Mouse (Mus musculus): Measurements from ENCODE around the gene Ap2a2.

Ap2a2 gene

GRCm38 (mm10) chr7:141561682-141562391 is at the start of gene Ap2a2:
Gene Ap2a2 (plus strand): TSS chr7:141562173.
- DNase-seq (ENCODE audit: low read depth, low spot score) = peak; percentile 86

GRCm38 (mm10) chr7:141517638-141518037 is 44.3 kb upstream of the Ap2a2 start:
- DNase-seq (ENCODE audit: low read depth, low spot score) = no peak

DNA sequence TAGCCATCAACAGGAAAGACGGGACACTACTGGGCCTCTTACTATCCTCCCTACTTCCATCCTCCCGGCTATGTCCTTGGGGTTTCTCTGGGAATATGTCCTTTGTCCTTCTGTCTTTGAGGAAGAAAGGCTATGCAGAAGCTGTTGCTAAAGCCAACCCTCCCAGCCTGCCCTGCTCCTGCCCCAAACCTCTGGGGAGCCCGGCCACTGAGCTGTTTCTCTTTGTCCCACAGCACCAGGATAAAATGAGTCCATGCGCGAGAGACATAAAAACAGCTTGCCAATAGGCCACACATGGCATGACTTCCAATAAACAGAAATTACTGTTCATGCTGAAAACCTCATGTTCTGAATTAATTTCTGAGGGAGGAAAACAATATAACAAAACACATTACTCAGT is 43.7 kb upstream of the Ap2a2 start:
- no peak for DNase-seq (ENCODE audit: low read depth, low spot score)

DNA sequence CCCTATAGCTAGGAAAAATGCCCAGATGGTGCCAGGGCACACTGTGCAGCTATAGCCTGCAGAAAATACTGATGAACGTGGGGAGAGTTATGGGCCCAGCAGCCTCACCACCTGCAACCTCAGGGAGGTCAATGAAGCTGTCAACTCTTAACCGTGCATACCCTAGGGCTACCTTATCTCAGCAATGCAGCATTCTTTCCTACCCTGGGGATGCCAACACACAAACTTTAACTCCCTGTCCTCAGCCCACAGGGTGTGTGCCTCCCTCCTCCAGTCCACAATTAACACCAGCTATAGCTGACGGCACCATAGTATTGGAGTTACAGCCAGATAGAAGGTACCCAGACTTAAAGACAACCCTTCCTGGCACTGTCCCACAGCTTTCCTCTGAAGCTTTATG is 43.0 kb upstream of the Ap2a2 start:
- no peak for DNase-seq (ENCODE audit: low read depth, low spot score)

DNA sequence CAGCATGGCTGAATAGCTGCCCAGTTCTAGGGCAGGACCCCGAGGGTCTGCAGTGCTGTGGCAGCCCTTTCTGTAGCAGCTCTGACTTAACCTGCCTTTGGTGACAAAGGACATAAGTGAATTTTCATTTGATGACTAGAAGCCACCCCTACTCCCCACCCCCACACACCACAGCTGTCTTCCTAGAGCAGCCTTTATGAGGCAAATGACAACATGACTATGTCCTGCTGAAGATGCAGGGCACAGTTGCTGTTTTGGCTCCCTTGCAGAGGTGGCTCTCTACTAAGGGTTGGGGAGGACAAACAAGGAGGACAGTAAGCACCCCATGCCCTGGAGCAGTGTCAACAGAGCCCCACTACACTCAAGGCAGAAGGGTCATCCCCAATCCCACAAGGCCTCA is 42.2 kb upstream of the Ap2a2 start:
- DNase-seq (ENCODE audit: low read depth, low spot score) = no peak

DNA sequence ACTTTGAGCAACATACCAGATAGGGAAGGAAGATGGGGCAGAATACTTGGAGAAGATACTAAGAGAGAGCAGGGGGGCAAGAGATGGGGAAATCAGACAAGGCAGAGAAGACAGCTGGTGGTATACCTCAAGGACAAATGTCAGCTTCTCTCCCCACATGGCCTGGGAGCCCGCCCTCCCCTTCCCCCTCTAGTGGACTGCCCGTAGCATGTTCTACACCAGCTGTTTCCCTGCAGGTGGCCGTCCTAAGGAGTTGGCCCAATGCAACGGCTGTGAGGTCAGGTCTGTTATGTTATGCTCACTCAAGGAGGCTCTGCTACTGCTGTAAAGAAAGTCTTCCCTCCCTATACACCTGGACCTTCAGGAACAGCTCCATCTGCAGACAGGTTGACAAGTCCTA is 39.0 kb upstream of the Ap2a2 start:
- DNase-seq (ENCODE audit: low read depth, low spot score) = no peak

DNA sequence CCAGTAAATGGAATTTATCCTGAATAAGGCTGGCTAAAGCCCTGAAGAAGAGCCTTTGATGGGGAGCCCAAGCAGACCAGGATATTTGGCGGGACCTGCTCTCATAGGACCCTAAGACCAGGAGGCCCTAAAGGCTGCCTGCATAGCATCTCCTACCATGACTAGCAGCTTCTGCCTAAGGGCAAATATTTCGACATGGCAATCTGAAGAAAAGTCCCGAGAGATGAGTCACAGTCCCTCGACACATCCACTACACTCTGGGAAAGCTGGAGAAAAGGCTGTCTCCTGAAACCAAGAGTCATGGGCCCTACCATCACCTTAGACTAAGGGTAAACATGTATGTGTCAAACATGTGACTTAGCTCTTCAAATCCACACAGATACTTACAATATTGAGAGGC is 37.7 kb upstream of the Ap2a2 start:
- no peak for DNase-seq (ENCODE audit: low read depth, low spot score)

- peak; percentile 39 for DNase-seq (ENCODE audit: low read depth, low spot score)
Observed at GRCm38 (mm10) chr7:141524760-141525579, 37.0 kb upstream of the Ap2a2 start.

DNA sequence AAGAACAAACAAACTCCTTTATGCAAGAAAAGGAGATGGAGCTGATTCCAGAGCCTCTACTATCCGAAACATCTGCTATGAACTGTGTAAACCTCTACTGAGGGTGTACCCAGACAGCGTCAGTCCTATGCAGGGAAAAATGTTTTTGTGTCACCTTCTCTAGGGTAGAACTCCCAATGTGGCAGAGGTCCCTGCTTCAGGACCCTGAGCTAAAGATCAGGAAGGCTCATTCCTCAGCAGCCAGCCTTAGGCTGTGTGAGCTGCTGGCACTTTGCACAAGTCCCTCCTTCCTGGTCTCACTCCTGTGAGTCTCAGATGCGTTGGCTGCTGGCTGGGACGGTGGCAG is 36.4 kb upstream of the Ap2a2 start:
- DNase-seq (ENCODE audit: low read depth, low spot score) = no peak

GRCm38 (mm10) chr7:141535570-141535969 is 26.4 kb upstream of the Ap2a2 start:
- DNase-seq (ENCODE audit: low read depth, low spot score) = no peak

DNA sequence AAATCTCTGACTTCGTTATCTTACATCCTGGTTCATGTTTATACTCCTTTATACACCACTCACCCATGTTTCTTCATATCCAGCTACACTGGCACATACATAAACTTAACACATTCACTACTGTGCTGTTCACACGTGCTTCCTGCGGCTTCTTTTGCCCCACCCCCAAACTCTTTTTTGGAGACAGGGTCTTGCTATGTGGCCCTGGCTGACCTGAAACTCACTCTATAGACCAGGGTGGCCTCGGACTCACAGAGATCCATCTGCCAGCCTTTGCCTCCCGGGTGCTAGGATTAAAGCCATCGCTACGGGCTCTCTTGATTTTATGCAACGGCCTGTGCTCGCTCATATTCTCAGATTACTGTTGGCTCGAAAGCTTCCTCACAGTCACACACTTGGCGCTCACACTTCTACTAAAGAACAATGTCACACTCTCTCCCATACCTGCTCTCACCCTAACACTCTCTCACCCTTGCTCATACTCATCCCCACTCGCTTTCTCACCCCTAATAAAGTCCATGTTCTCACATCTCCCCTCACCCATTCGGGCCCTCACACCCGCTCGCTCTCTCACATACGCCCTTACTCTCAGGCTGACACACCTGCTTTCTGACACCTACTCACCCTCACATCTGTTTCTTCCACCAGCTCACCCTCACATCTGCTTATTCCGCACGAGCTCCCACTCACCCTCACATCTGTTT is 23.0 kb upstream of the Ap2a2 start:
- DNase-seq (ENCODE audit: low read depth, low spot score) = no peak

DNA sequence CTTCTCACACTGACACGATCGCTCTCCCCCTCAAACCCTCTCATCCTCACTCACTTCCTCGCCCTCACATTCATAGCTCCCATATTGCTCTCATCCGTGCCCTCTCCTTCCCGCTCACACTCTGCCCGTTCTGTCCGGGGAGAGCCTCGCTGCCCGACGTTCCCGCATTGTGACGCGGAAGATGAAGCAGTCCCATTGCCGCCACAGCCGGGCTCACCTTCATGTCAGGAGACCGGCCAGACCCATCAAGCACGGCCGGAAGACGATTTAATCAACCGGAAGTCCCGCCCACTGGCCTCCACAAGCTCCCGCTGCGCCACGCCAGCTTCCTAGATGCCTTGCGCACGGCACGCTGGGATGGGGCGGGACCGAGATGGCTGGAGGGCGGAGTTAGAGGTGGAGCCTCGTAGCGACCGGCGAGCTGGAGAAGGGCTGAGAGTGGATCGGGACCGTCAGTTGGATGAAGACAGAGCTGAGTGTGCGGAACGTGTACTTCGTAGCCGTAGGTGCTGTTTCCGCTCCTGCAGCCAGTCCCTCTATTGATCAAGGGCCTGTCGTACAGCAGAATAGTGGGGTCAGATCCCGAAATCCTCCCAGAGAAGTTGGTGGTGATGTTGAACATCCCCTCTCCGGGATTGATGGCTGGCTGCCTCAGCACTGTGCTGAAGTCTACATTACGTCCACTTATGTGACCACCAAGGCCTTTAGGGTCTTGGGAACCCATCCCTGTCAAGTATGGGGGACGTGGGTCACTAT is 22.2 kb upstream of the Ap2a2 start, which contains the start of gene Chid1:
Chid1 (minus strand) TSS at position 302 of the 756 bp plus-strand sequence.
- peak; percentile 95 for DNase-seq (ENCODE audit: low read depth, low spot score)

GRCm38 (mm10) chr7:141540312-141541081 is 21.5 kb upstream of the Ap2a2 start:
- no peak for DNase-seq (ENCODE audit: low read depth, low spot score)

DNA sequence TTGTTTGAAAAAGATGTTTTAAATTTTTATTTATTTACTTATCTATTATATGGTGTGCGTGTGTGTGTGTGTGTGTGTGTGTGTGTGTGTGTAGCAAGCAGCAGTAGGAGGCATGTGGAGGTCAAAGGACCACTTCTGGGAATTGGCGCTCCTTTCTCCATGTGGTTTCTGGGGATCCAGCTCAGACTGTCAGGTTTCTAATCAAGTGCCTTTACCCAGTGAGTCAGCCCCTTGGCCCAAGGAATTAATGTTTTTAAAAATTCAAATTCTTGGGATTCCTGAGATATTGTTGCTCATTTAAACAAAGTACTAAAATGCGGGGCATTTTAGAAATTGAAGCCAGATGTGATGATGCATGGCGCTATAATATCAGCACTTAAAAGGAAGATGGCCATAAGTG is 20.3 kb upstream of the Ap2a2 start:
- no peak for DNase-seq (ENCODE audit: low read depth, low spot score)

GRCm38 (mm10) chr7:141542588-141542987 is 19.4 kb upstream of the Ap2a2 start:
- DNase-seq (ENCODE audit: low read depth, low spot score) = no peak

DNA sequence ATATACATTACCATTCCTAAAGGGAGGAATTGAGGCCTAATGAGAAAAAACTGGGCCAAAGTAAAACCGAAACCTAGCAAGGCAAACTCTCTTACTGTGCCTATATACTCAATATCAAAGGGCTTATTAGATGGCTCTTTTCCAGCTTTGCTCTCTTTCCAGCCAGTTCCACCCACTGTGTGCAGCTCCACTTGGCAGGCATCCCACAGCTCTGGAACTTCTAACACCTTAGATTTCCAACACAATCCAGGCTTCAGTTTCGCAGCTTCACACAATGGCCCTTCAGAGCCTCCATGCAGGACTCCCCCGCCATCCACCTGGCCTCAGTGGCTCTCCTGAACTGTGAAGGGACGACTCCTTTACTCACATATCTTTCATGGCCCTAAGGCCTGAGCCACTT is 17.3 kb upstream of the Ap2a2 start:
- DNase-seq (ENCODE audit: low read depth, low spot score) = no peak

DNA sequence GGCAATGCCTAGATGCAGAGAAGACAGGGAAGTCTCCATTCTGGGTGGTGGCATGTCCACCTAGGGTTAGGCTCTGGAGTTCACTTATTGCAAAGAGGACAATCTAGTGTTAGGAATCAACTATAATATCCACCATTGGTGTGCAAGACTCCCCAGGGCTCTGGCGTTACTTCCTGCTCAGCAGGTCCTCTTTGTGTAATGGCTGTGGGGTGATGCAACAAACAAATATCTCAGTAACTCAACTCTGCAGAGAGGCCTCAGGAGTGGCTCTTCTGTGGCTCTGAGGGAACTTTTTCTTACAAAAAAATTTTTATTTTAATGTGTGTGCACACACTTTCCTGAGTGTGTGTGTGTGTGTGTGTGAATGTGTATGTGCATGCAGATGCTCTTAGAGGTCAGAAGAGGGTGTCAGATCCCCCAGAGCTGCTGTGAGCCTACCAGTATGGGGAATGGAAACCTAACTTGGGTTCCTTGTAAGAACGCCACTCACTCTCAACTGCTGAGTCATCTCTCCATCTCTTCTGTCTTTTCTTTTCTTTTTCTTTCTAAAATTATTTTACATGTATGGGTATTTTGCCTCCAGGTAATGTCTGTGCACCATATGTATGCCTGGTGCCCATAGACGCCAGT is 12.4 kb upstream of the Ap2a2 start:
- no peak for DNase-seq (ENCODE audit: low read depth, low spot score)

GRCm38 (mm10) chr7:141550464-141550863 is 11.5 kb upstream of the Ap2a2 start:
- DNase-seq (ENCODE audit: low read depth, low spot score) = no peak

- DNase-seq (ENCODE audit: low read depth, low spot score) = no peak
Observed at GRCm38 (mm10) chr7:141558329-141558776, 3.6 kb upstream of the Ap2a2 start.

DNA sequence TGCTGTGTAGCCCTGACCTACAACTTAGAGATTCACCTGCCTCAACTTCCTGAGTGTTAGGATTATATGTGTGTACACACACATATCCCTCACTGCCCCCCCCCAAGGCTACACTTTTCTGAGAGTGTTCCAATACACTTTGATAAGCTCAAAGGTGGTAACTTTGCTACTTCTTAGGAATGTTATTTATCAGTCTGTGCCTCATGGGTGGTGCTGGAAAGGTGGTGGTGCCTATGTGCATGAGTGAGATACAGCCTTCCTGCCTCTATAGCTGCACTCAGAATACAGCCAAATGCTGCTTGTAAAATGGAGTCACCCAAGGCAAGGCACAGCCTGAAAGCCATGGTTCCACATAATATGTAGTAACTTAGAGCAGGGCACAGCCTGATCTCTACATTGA is 3.0 kb upstream of the Ap2a2 start:
- DNase-seq (ENCODE audit: low read depth, low spot score) = no peak
